Mouse (Mus musculus) lung, postnatal 0 days (tissue): ENCODE measurements around the gene Gm3238.
"Not testable (repeated sequence)": the region's sequence is repeated elsewhere in the genome, so short reads cannot be mapped to it uniquely, and the experiment has no call there.

ENCODE experiments used
- CTCF ChIP-seq: IDR thresholded peaks from 2 replicates; pipeline ENCODE4 v1.5.1; 2016; ENCODE audit warnings: antibody characterized with exemption, mild to moderate bottlenecking
- EP300 ChIP-seq: IDR thresholded peaks from 2 replicates; pipeline ENCODE4 v1.6.1; 2016; ENCODE audit warnings: antibody characterized with exemption, mild to moderate bottlenecking, control low read depth

DNA sequence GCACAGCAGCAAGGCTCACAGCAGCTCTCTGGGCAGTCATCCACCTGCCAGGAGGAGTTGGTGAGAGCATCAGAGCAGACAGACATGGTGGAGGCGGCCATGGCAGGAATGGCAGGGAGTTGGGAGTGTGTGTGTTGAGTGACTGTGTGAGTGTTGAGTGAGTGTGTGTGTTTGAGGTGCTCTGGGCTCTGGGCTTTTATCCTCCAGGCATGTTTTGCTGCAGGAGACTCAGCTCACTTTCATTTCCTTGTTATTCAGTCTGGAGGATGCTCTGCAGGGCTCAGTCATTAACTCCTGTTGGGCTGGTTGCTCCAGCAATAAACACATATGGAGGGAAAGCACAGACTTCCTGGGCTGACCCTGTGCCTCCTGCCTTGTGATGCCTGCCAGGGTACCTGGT is 5.7 kb upstream of the Gm3238 start, which contains the start of gene Gm7138:
- TF ChIP-seq CTCF, EP300: not testable (repeated sequence)
